Mouse (Mus musculus): Measurements from ENCODE around the gene Nae1. TPM values are rescaled to one million over a fixed set of nuclear protein-coding genes. Genes with fewer than 3 reads are reported as not detected.

Gene Nae1
- polyA plus RNA-seq, 1 experiment from 2014 or later = 109 TPM

DNA sequence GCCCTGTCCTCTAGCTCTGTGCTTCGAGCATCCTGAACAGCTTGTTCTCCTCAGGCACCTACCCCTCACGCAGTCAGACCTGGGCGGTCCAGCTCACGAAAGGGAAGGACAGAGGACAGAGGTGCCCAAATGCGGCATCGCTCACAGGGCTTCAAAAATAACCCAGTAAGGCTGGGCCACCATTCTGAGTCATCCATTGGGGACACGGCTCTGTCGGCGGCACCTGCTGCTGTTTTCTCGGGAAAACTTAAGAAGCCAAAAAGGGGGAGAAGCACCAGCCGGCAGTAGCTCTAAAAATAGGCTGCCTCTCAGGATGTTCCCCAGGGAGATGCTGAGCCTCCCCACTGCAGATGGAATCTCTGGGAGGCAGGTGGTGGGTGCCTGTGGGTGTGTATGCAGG, 7.7 kb upstream of the Nae1 start:
- H3K36me3 ChIP-seq = no peaks in the 10 kb centered on the region
- no peak overlapping the region for H3K27ac ChIP-seq
- peaks cover 21% of the 10 kb centered on the region for H3K4me1 ChIP-seq (replicated peaks)
- H3K4me2 ChIP-seq = no peak overlapping the region
- 8% methylated on average over 11 of the region's 11 CpGs for WGBS
- H3K9ac ChIP-seq = no peak overlapping the region
- H3K27me3 ChIP-seq = peaks cover 73% of the 10 kb centered on the region
- no peak overlapping the region for H3K4me3 ChIP-seq
- ATAC-seq (ENCODE audit: low FRiP score) = no peak
- no peaks in the 10 kb centered on the region for H3K9me3 ChIP-seq

GRCm38 (mm10) chr8:104541515-104541880, 7.1 kb upstream of the Nae1 start:
- H3K27ac ChIP-seq = no peak overlapping the region
- H3K9ac ChIP-seq = peak overlapping the region; percentile 74; the same call in 1 of the 2 replicates
- H3K4me2 ChIP-seq = peak overlapping the region; percentile 98
- H3K9me3 ChIP-seq = no peaks in the 10 kb centered on the region
- H3K4me1 ChIP-seq (replicated peaks) = peaks cover 21% of the 10 kb centered on the region
- peak overlapping the region; percentile 57 for H3K4me3 ChIP-seq
- 8% methylated on average over 8 of the region's 8 CpGs for WGBS
- peaks cover 77% of the 10 kb centered on the region for H3K27me3 ChIP-seq
- ATAC-seq (ENCODE audit: low FRiP score) = 0 out of 2 replicates have a peak, but pooled peaks have one; percentile 1
- no peaks in the 10 kb centered on the region for H3K36me3 ChIP-seq

DNA sequence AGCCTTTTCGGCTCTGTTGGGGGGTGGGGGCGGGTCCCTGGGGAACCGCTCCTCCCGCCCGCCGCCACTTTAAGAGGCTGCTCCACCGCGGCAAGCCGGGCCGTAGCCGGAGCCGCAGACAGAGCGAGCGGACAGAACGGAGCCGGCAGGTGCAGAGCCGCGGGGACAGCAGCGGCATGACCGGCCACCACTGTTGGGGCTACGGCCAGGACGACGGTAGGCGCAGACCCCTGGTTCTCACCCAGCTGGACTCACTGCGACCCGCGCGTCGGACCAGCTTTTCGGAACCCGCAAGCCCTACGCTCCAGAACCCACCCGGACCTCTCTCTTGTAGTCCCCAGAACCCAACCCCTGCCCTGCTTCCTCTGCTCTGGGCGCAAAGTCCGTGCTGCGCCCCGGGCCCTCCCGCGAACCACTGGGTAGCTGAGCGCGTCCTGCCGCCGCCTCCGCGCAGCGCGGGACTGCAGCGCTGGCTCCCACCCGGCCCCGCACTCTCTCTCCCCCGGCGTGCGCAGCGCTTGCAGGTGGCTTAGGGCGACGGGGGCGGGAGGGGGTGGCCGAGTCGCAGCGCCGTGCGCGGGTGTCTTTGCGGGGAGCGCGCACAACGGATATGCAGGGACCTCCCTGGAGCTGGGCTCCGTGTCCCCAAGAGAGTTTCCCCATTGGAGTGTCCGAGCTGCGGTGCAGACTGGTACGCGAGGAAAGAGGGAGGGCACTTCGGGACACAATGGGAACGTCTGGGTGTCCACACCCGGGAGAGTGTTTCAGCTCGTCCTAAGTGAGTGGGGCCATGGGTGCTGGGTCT, 6.5 kb upstream of the Nae1 start:
- peak overlapping the region; percentile 74 for H3K9ac ChIP-seq
- no peaks in the 10 kb centered on the region for H3K9me3 ChIP-seq
- H3K36me3 ChIP-seq = no peaks in the 10 kb centered on the region
- H3K27ac ChIP-seq = no peak overlapping the region
- WGBS = under 1% methylated on average over 74 of the region's 76 CpGs
- ATAC-seq (ENCODE audit: low FRiP score) = peak; percentile 62
- peak overlapping the region; percentile 98 for H3K4me2 ChIP-seq
- peaks cover 77% of the 10 kb centered on the region for H3K27me3 ChIP-seq
- peaks cover 21% of the 10 kb centered on the region for H3K4me1 ChIP-seq (replicated peaks)
- peak overlapping the region; percentile 57 for H3K4me3 ChIP-seq

DNA sequence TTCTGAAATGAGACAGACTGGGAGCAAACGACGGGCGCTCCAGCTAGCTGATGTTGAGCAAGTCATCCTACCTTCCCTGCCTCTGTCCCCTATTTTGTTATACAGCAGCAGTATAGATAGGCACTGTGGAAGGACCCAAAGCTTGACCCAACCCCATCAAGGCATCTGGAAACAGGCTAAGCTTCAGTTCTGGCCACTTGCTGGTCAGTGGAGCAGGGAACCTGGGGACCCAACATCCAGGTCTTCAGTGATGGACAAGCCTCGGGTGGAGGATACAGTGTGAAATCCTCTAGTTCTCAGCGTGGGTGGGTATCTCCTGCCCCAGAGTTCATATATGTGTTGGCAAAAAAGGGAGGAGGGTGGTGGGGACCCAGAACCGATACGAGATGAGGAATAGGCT, 5.8 kb upstream of the Nae1 start:
- Histone ChIP-seq H3K9ac (no peak overlapping the region; the same call in 1 of the 2 replicates), H3K4me2 (peak overlapping the region; percentile 98), H3K4me3 (peak overlapping the region; percentile 57), H3K9me3 (no peaks in the 10 kb centered on the region), H3K27ac (no peak overlapping the region), H3K36me3 (no peaks in the 10 kb centered on the region), H3K27me3 (peaks cover 77% of the 10 kb centered on the region), H3K4me1 (replicated peaks) (peaks cover 23% of the 10 kb centered on the region)
- WGBS = 35% methylated on average over 7 of the region's 7 CpGs
- ATAC-seq (ENCODE audit: low FRiP score) = 0 out of 2 replicates have a peak, but pooled peaks have one; percentile 16

DNA sequence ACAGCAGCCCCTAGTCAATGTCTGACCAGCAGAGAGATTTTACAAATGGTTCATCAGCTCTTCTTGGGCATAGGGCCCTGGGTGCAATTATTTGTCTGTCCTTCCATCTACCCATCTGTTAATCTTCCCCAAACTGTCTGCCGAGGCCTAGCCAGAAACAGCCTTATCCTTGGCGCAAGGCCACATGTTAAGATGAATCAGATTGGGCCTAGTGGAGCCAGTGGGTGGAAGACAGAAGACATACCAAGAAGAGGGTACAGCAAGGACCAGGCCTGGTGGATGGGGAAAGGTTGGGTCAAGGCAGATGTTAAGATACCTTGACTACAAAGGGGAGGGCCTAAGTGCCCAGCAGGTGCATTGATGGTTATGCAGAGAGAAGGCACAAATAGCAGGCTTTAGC, 5.1 kb upstream of the Nae1 start:
- Histone ChIP-seq H3K4me2 (no peak overlapping the region), H3K36me3 (no peaks in the 10 kb centered on the region), H3K4me1 (replicated peaks) (peaks cover 29% of the 10 kb centered on the region), H3K4me3 (no peak overlapping the region), H3K9me3 (no peaks in the 10 kb centered on the region), H3K27ac (no peak overlapping the region), H3K9ac (no peak overlapping the region), H3K27me3 (peaks cover 76% of the 10 kb centered on the region)
- WGBS = 91% methylated on average over 2 of the region's 2 CpGs
- ATAC-seq (ENCODE audit: low FRiP score) = no peak

DNA sequence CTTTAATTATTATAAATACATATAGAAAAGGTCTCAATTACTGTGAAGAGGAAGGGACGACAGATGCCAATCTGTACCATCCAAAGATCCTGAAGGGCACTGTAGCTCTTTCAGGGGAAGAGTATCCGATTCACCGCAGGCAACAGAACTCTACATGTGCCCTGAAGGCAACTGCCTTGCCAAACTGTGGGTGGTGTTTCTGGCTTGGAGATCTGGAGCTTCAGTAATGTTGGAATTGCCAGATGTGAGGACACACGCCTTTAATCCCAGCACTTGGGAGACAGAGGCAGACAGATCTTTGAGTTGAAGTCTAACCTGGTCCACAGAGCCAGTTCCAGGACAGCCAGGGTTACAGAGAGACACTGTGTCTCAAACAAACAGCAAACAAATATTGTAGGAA, 4.5 kb upstream of the Nae1 start:
- WGBS = 87% methylated on average over 4 of the region's 4 CpGs
- Histone ChIP-seq H3K36me3 (no peaks in the 10 kb centered on the region), H3K9me3 (no peaks in the 10 kb centered on the region), H3K4me2 (no peak overlapping the region), H3K4me1 (replicated peaks) (peaks cover 29% of the 10 kb centered on the region), H3K27ac (no peak overlapping the region), H3K27me3 (peaks cover 70% of the 10 kb centered on the region), H3K4me3 (no peak overlapping the region), H3K9ac (no peak overlapping the region)
- no peak for ATAC-seq (ENCODE audit: low FRiP score)

GRCm38 (mm10) chr8:104536028-104536427, 1.6 kb upstream of the Nae1 start:
- Histone ChIP-seq H3K27me3 (peaks cover 41% of the 10 kb centered on the region), H3K9ac (no peak overlapping the region), H3K9me3 (no peaks in the 10 kb centered on the region), H3K4me2 (no peak overlapping the region), H3K36me3 (no peaks in the 10 kb centered on the region), H3K4me3 (no peak overlapping the region), H3K27ac (no peak overlapping the region), H3K4me1 (replicated peaks) (peaks cover 34% of the 10 kb centered on the region)
- ATAC-seq (ENCODE audit: low FRiP score) = no peak
- WGBS = 84% methylated on average over 4 of the region's 4 CpGs

DNA sequence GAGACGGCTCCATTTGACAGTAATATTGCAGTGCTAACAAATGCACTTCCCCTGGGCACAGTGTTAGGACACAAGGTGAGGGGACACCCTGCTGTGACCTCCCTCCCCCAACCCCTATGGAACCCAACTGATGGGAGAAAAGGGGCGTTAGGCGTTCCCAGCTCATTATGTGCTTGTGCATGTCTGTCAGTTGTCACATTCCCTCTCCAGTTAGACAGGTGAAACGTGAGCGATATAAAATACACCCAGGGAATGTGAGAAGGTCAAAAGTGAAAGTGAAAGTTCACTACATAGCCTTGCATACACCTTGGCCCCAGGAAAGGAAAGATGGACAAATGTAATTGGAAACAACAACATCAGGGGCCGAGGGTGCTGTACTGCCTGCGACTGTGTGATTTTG, 941 bp upstream of the Nae1 start:
- Histone ChIP-seq H3K27me3 (peaks cover 34% of the 10 kb centered on the region), H3K9ac (no peak overlapping the region), H3K36me3 (no peaks in the 10 kb centered on the region), H3K4me3 (peak overlapping the region; percentile 89; the same call in 1 of the 2 replicates), H3K4me2 (peak overlapping the region; percentile 68), H3K4me1 (replicated peaks) (peaks cover 27% of the 10 kb centered on the region), H3K9me3 (no peaks in the 10 kb centered on the region), H3K27ac (no peak overlapping the region)
- no peak for ATAC-seq (ENCODE audit: low FRiP score)
- 41% methylated on average over 7 of the region's 7 CpGs for WGBS

DNA sequence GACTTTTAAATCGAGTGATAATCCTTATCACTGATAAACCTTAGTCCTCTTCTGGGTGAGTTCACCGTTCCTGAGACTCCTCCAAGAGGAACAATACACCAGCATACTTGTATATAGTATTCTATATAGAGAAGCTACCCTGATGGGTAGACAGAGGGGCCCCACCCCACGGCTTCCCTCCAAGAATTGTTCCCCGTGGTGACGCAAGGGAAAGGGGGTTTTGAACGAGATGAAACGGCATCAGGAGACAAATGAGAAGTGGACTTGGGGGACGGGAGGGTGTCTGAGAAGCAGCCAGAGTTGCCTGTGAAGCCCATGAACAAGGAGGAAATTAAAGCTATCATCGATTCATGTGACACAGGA, 323 bp upstream of the Nae1 start:
- no peaks in the 10 kb centered on the region for H3K9me3 ChIP-seq
- ATAC-seq (ENCODE audit: low FRiP score) = peak; percentile 72

GRCm38 (mm10) chr8:104533551-104533950, 886 bp downstream of the Nae1 start:
- peak; percentile 7; the same call in 1 of the 2 replicates for ATAC-seq (ENCODE audit: low FRiP score)
- no peak overlapping the region for H3K27ac ChIP-seq

More for the DNA sequence above, 323 bp upstream of the Nae1 start:
- peaks cover 25% of the 10 kb centered on the region for H3K4me1 ChIP-seq (replicated peaks)
- peaks cover 6% of the 10 kb centered on the region for H3K36me3 ChIP-seq
- H3K4me3 ChIP-seq = peak overlapping the region; percentile 89
- 12% methylated on average over 9 of the region's 9 CpGs for WGBS
- peak overlapping the region; percentile 48; the same call in 1 of the 2 replicates for H3K27ac ChIP-seq
- peak overlapping the region; percentile 61 for H3K9ac ChIP-seq
- H3K4me2 ChIP-seq = peak overlapping the region; percentile 68
- H3K27me3 ChIP-seq = peaks cover 28% of the 10 kb centered on the region

GRCm38 (mm10) chr8:104529671-104530070, 4.8 kb downstream of the Nae1 start:
- H3K4me1 ChIP-seq (replicated peaks) = peaks cover 17% of the 10 kb centered on the region
- no peak overlapping the region for H3K4me3 ChIP-seq
- no peak overlapping the region for H3K9ac ChIP-seq
- no peak overlapping the region for H3K4me2 ChIP-seq
- H3K36me3 ChIP-seq = peaks cover 38% of the 10 kb centered on the region
- no peak for ATAC-seq (ENCODE audit: low FRiP score)
- WGBS = 93% methylated on average over 6 of the region's 6 CpGs
- H3K27me3 ChIP-seq = no peaks in the 10 kb centered on the region
- no peak overlapping the region for H3K27ac ChIP-seq
- no peaks in the 10 kb centered on the region for H3K9me3 ChIP-seq

More at GRCm38 (mm10) chr8:104533551-104533950, 886 bp downstream of the Nae1 start:
- H3K27me3 ChIP-seq = peaks cover 16% of the 10 kb centered on the region
- peak overlapping the region; percentile 94 for H3K9ac ChIP-seq
- peak overlapping the region; percentile 89 for H3K4me3 ChIP-seq
- H3K9me3 ChIP-seq = no peaks in the 10 kb centered on the region
- H3K4me2 ChIP-seq = peak overlapping the region; percentile 68
- peaks cover 13% of the 10 kb centered on the region for H3K36me3 ChIP-seq
- H3K4me1 ChIP-seq (replicated peaks) = peaks cover 25% of the 10 kb centered on the region
- 22% methylated on average over 7 of the region's 7 CpGs for WGBS

DNA sequence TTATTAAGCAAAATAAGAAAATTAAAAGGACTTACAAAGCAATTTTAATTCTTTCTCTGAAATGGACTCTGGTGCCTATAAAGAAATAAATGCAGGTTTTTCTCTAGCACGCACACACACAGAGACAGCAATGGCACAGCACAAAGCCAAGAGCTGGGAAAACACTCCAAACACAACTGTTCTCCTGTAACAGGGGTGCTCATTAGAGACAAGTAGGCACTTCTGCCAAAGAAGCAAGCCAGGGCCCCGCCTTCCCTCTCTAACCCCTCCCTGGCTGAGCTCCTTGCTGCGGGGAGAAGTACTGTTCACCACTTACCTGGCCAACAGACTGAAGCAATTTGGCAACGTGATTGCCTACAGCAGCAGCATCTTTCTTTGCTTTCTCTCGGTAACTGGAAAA, 16.6 kb downstream of the Nae1 start:
- ATAC-seq (ENCODE audit: low FRiP score) = no peak
- H3K4me1 ChIP-seq (replicated peaks) = no peaks in the 10 kb centered on the region
- no peak overlapping the region for H3K9ac ChIP-seq
- no peak overlapping the region for H3K27ac ChIP-seq
- WGBS = 88% methylated on average over 5 of the region's 5 CpGs
- no peak overlapping the region for H3K4me3 ChIP-seq
- H3K4me2 ChIP-seq = no peak overlapping the region
- peaks cover 76% of the 10 kb centered on the region for H3K36me3 ChIP-seq
- H3K9me3 ChIP-seq = no peaks in the 10 kb centered on the region
- no peaks in the 10 kb centered on the region for H3K27me3 ChIP-seq

DNA sequence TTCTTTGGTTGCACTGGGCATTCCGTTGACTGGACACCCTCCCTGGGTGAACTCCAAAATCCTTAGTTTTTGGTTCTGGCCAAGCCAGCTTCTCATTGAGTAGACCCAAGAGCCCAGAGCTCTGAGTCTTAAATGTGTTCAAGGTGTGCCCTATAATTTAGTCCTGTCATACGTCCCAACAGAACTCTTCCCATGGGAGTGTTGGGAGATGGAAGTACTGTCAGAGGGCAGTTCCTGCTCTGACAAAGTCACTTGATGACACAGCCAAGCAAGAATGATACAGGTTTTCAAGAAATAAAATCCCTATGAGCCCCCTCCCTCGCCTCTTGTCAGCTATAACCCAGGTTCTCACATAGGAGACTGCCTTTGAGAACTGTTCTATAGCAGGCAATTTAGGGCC, 24.3 kb downstream of the Nae1 start:
- WGBS = 76% methylated on average over 3 of the region's 3 CpGs
- Histone ChIP-seq H3K36me3 (peaks cover 29% of the 10 kb centered on the region), H3K9me3 (peaks cover 2% of the 10 kb centered on the region; the same call in 1 of the 2 replicates), H3K4me3 (peak overlapping the region; percentile 59), H3K4me1 (replicated peaks) (peaks cover 12% of the 10 kb centered on the region), H3K27me3 (no peaks in the 10 kb centered on the region), H3K4me2 (peak overlapping the region; percentile 99), H3K9ac (no peak overlapping the region), H3K27ac (no peak overlapping the region)
- ATAC-seq (ENCODE audit: low FRiP score) = no peak
